Mouse (Mus musculus) heart, embryonic 13.5 days (tissue): ENCODE results near the gene Gnat2. TPM values are rescaled to one million over a fixed set of nuclear protein-coding genes. Genes with fewer than 3 reads are reported as not detected.

Experiments
- ATAC-seq: fragments of 200-750 bp; cut with Nextera tagmentation; 2 replicates; pipeline ENCODE4 v1.8.0; 2017; ENCODE audit warnings: moderate TSS enrichment; ENCODE audit not compliant: insufficient number of reproducible peaks, low FRiP score, low TSS enrichment; ENCODE audit errors: extremely low read depth
- H3K27ac ChIP-seq: fragments of 300-500 bp; sonication (generic); replicated peaks from 2 replicates; pipeline ENCODE4 v1.5.1; 2015; ENCODE audit warnings: moderate library complexity, mild to moderate bottlenecking, inconsistent platforms
- H3K27me3 ChIP-seq: fragments of 300-500 bp; sonication (generic); replicated peaks from 2 replicates; pipeline ENCODE4 v1.6.1; 2015; ENCODE audit warnings: mild to moderate bottlenecking, inconsistent platforms
- H3K36me3 ChIP-seq: fragments of 300-500 bp; sonication (generic); 2 replicates; pipeline ENCODE4 v1.6.1; 2015; ENCODE audit warnings: mild to moderate bottlenecking, inconsistent platforms
- H3K4me1 ChIP-seq: fragments of 300-500 bp; sonication (generic); 2 replicates; pipeline ENCODE4 v1.6.1; 2015; ENCODE audit warnings: inconsistent platforms
- H3K4me2 ChIP-seq: fragments of 300-500 bp; sonication (generic); 2 replicates; pipeline ENCODE4 v1.6.1; 2015; ENCODE audit warnings: inconsistent platforms, mild to moderate bottlenecking, moderate library complexity
- H3K4me3 ChIP-seq: fragments of 300-500 bp; sonication (generic); 2 replicates; pipeline ENCODE4 v1.5.1; 2015; ENCODE audit warnings: moderate library complexity, mild to moderate bottlenecking, inconsistent platforms
- H3K9ac ChIP-seq: fragments of 300-500 bp; sonication (generic); 2 replicates; pipeline ENCODE4 v1.6.1; 2015; ENCODE audit warnings: inconsistent platforms, mild to moderate bottlenecking, moderate library complexity
- H3K9me3 ChIP-seq: fragments of 300-500 bp; sonication (generic); 2 replicates; pipeline ENCODE4 v1.6.1; 2016; ENCODE audit warnings: inconsistent platforms
- whole genome bisulfite sequencing: fragments of 180-500 bp; shearing (Covaris S2); methylation state at CpG from one replicate; pipeline ENCODE4 v1.1.7; 2015; ENCODE audit warnings: mixed read lengths; 5-methylcytosine and 5-hydroxymethylcytosine counted together
- polyA plus RNA-seq: library from polyadenylated mRNA; unstranded; fragments of >200 nt; fragmentation: Nextera tagmentation; extraction: Ambion mirVana; gene quantifications from 2 replicates; pipeline ENCODE4 v1.2.1, GENCODE M21; 2015

The Gnat2 gene
- polyA plus RNA-seq, 1 experiment from 2014 or later, result 0.20 TPM

- 0 out of 2 replicates have a peak overlapping the region, but pooled peaks have one; percentile 50 for H3K9ac ChIP-seq
- H3K27me3 ChIP-seq, result no peaks in the 10 kb centered on the region
- H3K36me3 ChIP-seq, result peaks cover 25% of the 10 kb centered on the region
- peak overlapping the region; percentile 52 for H3K4me2 ChIP-seq
- 36% methylated on average over 13 of the region's 13 CpGs for WGBS
- ATAC-seq, result no peak
- peak overlapping the region; percentile 20; the same call in 1 of the 2 replicates for H3K27ac ChIP-seq
- H3K4me3 ChIP-seq, result peak overlapping the region; percentile 6; the same call in 1 of the 2 replicates
- peaks cover 19% of the 10 kb centered on the region for H3K4me1 ChIP-seq
- no peaks in the 10 kb centered on the region for H3K9me3 ChIP-seq
These were observed 23.2 kb upstream of the Gnat2 start for GRCm38 (mm10) chr3:108069231-108069870.

- H3K4me2 ChIP-seq, result peak overlapping the region; percentile 52; the same call in 1 of the 2 replicates
- WGBS, result 57% methylated on average over 10 of the region's 10 CpGs
- peaks cover 19% of the 10 kb centered on the region for H3K4me1 ChIP-seq
- H3K4me3 ChIP-seq, result no peak overlapping the region
- no peak overlapping the region for H3K27ac ChIP-seq
- peaks cover 38% of the 10 kb centered on the region for H3K36me3 ChIP-seq
- ATAC-seq, result no peak
- no peaks in the 10 kb centered on the region for H3K9me3 ChIP-seq
- H3K27me3 ChIP-seq, result no peaks in the 10 kb centered on the region
- H3K9ac ChIP-seq, result no peak overlapping the region
These were observed 22.0 kb upstream of the Gnat2 start for GRCm38 (mm10) chr3:108070295-108071293.

GRCm38 (mm10) chr3:108072983-108073569 is 19.5 kb upstream of the Gnat2 start:
- H3K9ac ChIP-seq, result no peak overlapping the region
- peaks cover 19% of the 10 kb centered on the region for H3K4me1 ChIP-seq
- H3K9me3 ChIP-seq, result no peaks in the 10 kb centered on the region
- ATAC-seq, result no peak
- H3K27ac ChIP-seq, result no peak overlapping the region
- no peaks in the 10 kb centered on the region for H3K27me3 ChIP-seq
- H3K4me2 ChIP-seq, result no peak overlapping the region
- WGBS, result 73% methylated on average over 10 of the region's 10 CpGs
- no peak overlapping the region for H3K4me3 ChIP-seq
- H3K36me3 ChIP-seq, result peaks cover 63% of the 10 kb centered on the region

- H3K27me3 ChIP-seq, result no peaks in the 10 kb centered on the region
- no peaks in the 10 kb centered on the region for H3K9me3 ChIP-seq
- H3K36me3 ChIP-seq, result peaks cover 84% of the 10 kb centered on the region
- H3K4me1 ChIP-seq, result peaks cover 17% of the 10 kb centered on the region
- no peak overlapping the region for H3K4me2 ChIP-seq
- no peak for ATAC-seq
- H3K4me3 ChIP-seq, result no peak overlapping the region
- H3K9ac ChIP-seq, result no peak overlapping the region
- 85% methylated on average over 9 of the region's 9 CpGs for WGBS
- H3K27ac ChIP-seq, result no peak overlapping the region
These were observed 15.8 kb upstream of the Gnat2 start for GRCm38 (mm10) chr3:108076836-108077235.

- WGBS, result 41% methylated on average over 4 of the region's 4 CpGs
- Histone ChIP-seq H3K27me3 (no peaks in the 10 kb centered on the region), H3K27ac (peak overlapping the region; percentile 48), H3K4me2 (peak overlapping the region; percentile 97), H3K9ac (peak overlapping the region; percentile 24), H3K36me3 (peaks cover 41% of the 10 kb centered on the region), H3K4me3 (peak overlapping the region; percentile 16; the same call in 1 of the 2 replicates), H3K4me1 (peaks cover 53% of the 10 kb centered on the region), H3K9me3 (no peaks in the 10 kb centered on the region)
- no peak for ATAC-seq
These were observed 10.9 kb upstream of the Gnat2 start for GRCm38 (mm10) chr3:108081681-108082080.

- Histone ChIP-seq H3K27ac (peak overlapping the region; percentile 48), H3K27me3 (no peaks in the 10 kb centered on the region), H3K4me3 (peak overlapping the region; percentile 16; the same call in 1 of the 2 replicates), H3K9ac (peak overlapping the region; percentile 24), H3K4me1 (peaks cover 60% of the 10 kb centered on the region), H3K36me3 (peaks cover 34% of the 10 kb centered on the region), H3K4me2 (peak overlapping the region; percentile 97), H3K9me3 (no peaks in the 10 kb centered on the region)
- ATAC-seq, result no peak
- WGBS, result 88% methylated on average over 1 of the region's 1 CpGs
These were observed 10.2 kb upstream of the Gnat2 start for GRCm38 (mm10) chr3:108082251-108082875.

- H3K36me3 ChIP-seq, result peaks cover 26% of the 10 kb centered on the region
- H3K4me2 ChIP-seq, result peak overlapping the region; percentile 97
- 15% methylated on average over 2 of the region's 2 CpGs for WGBS
- no peak overlapping the region for H3K27ac ChIP-seq
- H3K4me3 ChIP-seq, result peak overlapping the region; percentile 79; the same call in 1 of the 2 replicates
- peaks cover 63% of the 10 kb centered on the region for H3K4me1 ChIP-seq
- peak overlapping the region; percentile 28 for H3K9ac ChIP-seq
- H3K9me3 ChIP-seq, result no peaks in the 10 kb centered on the region
- H3K27me3 ChIP-seq, result no peaks in the 10 kb centered on the region
- no peak for ATAC-seq
These were observed 9.4 kb upstream of the Gnat2 start for GRCm38 (mm10) chr3:108083161-108083560.

- no peaks in the 10 kb centered on the region for H3K27me3 ChIP-seq
- no peak for ATAC-seq
- peak overlapping the region; percentile 97 for H3K4me2 ChIP-seq
- no peak overlapping the region for H3K27ac ChIP-seq
- H3K36me3 ChIP-seq, result peaks cover 18% of the 10 kb centered on the region
- H3K4me3 ChIP-seq, result peak overlapping the region; percentile 79
- WGBS, result 51% methylated on average over 4 of the region's 4 CpGs
- H3K4me1 ChIP-seq, result peaks cover 68% of the 10 kb centered on the region
- H3K9me3 ChIP-seq, result no peaks in the 10 kb centered on the region
- H3K9ac ChIP-seq, result peak overlapping the region; percentile 86
These were observed 8.6 kb upstream of the Gnat2 start for GRCm38 (mm10) chr3:108083904-108084407.

- peak overlapping the region; percentile 79 for H3K4me3 ChIP-seq
- peak overlapping the region; percentile 97 for H3K4me2 ChIP-seq
- peaks cover 76% of the 10 kb centered on the region for H3K4me1 ChIP-seq
- peak overlapping the region; percentile 95 for H3K27ac ChIP-seq
- 12% methylated on average over 13 of the region's 13 CpGs for WGBS
- no peak for ATAC-seq
- peaks cover 10% of the 10 kb centered on the region for H3K36me3 ChIP-seq
- H3K9ac ChIP-seq, result peak overlapping the region; percentile 86
- H3K9me3 ChIP-seq, result no peaks in the 10 kb centered on the region
- H3K27me3 ChIP-seq, result no peaks in the 10 kb centered on the region
These were observed 7.8 kb upstream of the Gnat2 start for GRCm38 (mm10) chr3:108084767-108085270.

GRCm38 (mm10) chr3:108085281-108085720 is 7.3 kb upstream of the Gnat2 start:
- WGBS, result 0% methylated on average over 14 of the region's 14 CpGs
- Histone ChIP-seq H3K4me3 (peak overlapping the region; percentile 79), H3K4me1 (peaks cover 79% of the 10 kb centered on the region), H3K4me2 (peak overlapping the region; percentile 97), H3K9ac (peak overlapping the region; percentile 86), H3K9me3 (no peaks in the 10 kb centered on the region), H3K27me3 (no peaks in the 10 kb centered on the region), H3K27ac (peak overlapping the region; percentile 95), H3K36me3 (peaks cover 5% of the 10 kb centered on the region; the same call in 1 of the 2 replicates)
- ATAC-seq, result peak; percentile 77
